Mouse (Mus musculus): ENCODE measurements around the gene Dhrs4.

The Dhrs4 gene

DNA sequence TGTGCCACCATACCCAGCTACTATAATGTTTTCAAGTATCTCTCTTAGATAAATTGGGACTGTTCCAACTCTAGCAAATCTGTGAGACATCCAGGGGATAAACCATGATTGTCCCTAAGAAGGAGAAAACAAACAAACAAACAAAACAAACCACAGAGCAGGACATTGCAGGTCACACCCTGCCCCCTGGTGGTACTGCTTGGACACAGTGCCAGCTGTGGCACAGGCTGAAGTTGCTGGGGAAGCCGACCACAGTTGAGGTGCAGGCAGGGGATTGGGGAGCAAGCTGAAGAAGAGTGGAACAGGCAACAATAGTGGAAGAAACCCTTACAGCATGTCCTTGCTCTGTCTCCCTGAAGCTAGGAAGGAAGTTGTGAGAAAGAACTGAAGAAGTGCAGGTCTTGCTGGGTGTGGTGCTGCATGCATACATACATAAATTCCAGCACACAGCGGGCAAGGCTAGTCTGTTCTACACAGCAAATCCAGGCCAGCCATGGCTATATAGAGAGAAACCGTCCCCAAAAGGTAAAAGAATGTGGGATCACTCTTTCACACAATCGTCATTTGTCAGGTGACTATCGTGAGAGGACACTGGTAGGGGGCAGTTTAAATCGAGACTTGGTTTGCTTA lies 57.7 kb downstream of the Dhrs4 start:
- DNase-seq (ENCODE audit: low spot score): no peak
